ENCODE assay signal across 22 mouse cellular contexts in the genomic region with DNA sequence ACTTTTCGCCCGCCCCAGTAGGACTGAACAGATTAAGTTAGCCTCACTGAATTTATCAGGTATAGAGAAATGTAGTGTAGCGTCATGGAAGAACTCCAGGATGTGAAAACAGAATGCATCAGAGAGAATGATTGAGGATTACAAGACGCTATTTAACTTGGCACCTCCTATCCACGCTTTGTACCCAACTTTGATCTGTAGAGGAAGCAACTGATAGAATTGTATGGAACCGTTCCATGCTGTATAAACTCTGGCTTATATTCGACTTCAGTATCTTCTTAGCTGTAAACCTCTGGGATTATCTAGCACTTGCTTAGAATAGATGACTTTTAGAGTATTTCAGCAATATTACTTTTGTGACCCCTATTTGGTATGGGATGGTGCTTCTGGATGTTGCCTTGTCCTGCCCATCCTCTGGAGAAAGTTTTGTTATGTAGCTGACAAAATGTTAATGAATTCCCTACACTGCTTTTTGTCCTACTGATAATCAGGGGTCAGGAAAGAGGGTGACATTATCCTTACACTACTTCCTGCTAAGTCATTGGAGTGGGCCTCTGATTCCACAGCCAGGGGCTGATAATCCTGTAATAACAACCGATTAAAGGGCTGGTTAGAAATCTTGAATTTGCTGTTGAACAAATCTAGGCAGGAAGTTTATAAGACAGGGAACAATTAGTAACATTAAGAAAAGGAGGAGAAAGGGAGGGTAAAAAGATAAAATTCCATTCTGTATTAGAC. TPM values are rescaled to one million over a fixed set of nuclear protein-coding genes. Genes with fewer than 3 reads are reported as not detected.
DNase-seq lines count a peak whose midpoint lies in the region; ATAC-seq and TF ChIP-seq lines count a peak whose summit lies in the region.
"Had no signal": no experiment of that assay in that cellular context is flagged by ENCODE, and none has a peak within 500 bp of the region (broad histone marks: within the 10 kb centered on the region; RNA-seq: fewer than 3 reads in every experiment).

No protein-coding gene starts in this region.

- no peak overlapping the region for H3K4me3 ChIP-seq in heart, embryonic 12.5 days
- H3K4me3 ChIP-seq in heart, embryonic 14.5 days (ENCODE audit: control insufficient read depth in 1 of 2, insufficient read depth in 1 of 2, low read depth in 1 of 2, low read length in 2 of 2) = no peak overlapping the region
- no peak overlapping the region for H3K4me3 ChIP-seq in liver, adult 2 months (ENCODE audit: insufficient read depth, low read depth, low read length)
- H3K4me3 ChIP-seq: embryonic facial prominence, embryonic 13.5 days; embryonic facial prominence, embryonic 15.5 days; erythroblast, embryonic 14.5 days; forebrain, embryonic 10.5 days; forebrain, embryonic 12.5 days had no signal

- H3K36me3 ChIP-seq in heart, embryonic 12.5 days = no peaks in the 10 kb centered on the region
- H3K36me3 ChIP-seq in heart, embryonic 14.5 days (ENCODE audit: control insufficient read depth, insufficient read depth, low read length) = no peaks in the 10 kb centered on the region
- H3K36me3 ChIP-seq in liver, adult 2 months (ENCODE audit: control insufficient read depth, insufficient read depth, low read length) = no peaks in the 10 kb centered on the region
- H3K36me3 ChIP-seq: embryonic facial prominence, embryonic 13.5 days; embryonic facial prominence, embryonic 15.5 days; forebrain, embryonic 10.5 days; forebrain, embryonic 12.5 days had no signal

- 0 out of 2 replicates have a peak, but pooled peaks cover under 1% of the 10 kb centered on the region for H3K4me1 ChIP-seq in heart, embryonic 12.5 days (replicated peaks)
- H3K4me1 ChIP-seq in heart, embryonic 14.5 days (ENCODE audit: control insufficient read depth in 2 of 2, insufficient read depth in 2 of 2, low read length in 2 of 2) = no peaks in the 10 kb centered on the region
- no peaks in the 10 kb centered on the region for H3K4me1 ChIP-seq in liver, adult 2 months (ENCODE audit: control insufficient read depth, insufficient read depth, low read length)
- H3K4me1 ChIP-seq: embryonic facial prominence, embryonic 13.5 days; embryonic facial prominence, embryonic 15.5 days; forebrain, embryonic 12.5 days had no signal

- no peak for TF ChIP-seq POLR2A in liver, adult 2 months (IDR thresholded peaks at IDR 0.05; ENCODE audit: extremely low read depth, insufficient read depth, low read length)

- WGBS in heart, embryonic 12.5 days = 53% methylated on average over 8 of the region's 8 CpGs
- WGBS in heart, embryonic 14.5 days = 64% methylated on average over 8 of the region's 8 CpGs
- WGBS in liver, adult 2 months = 73% methylated on average over 8 of the region's 8 CpGs

- H3K27ac ChIP-seq in heart, embryonic 12.5 days (ENCODE audit: poor library complexity, severe bottlenecking) = no peak overlapping the region
- H3K27ac ChIP-seq in heart, embryonic 14.5 days (replicated peaks in 1 of 2; ENCODE audit: control insufficient read depth in 1 of 2, insufficient read depth in 1 of 2, low read depth in 2 of 2, low read length in 2 of 2) = no peak overlapping the region
- H3K27ac ChIP-seq in liver, adult 2 months (replicated peaks; ENCODE audit: insufficient read depth, low read depth, low read length) = no peak overlapping the region
- H3K27ac ChIP-seq: embryonic facial prominence, embryonic 13.5 days; embryonic facial prominence, embryonic 15.5 days; forebrain, embryonic 10.5 days; forebrain, embryonic 12.5 days had no signal

- no peak for DNase-seq in heart, postnatal 25 days (ENCODE audit: low spot score)
- DNase-seq in heart, postnatal 14 days = no peak
- DNase-seq in liver, adult 2 months (ENCODE audit: extremely low read depth, low read depth, low spot score) = peak; percentile 41
- DNase-seq in liver = no peak
- DNase-seq: adrenal gland, adult 2 months; adrenal gland, postnatal 10 days; adrenal gland, postnatal 25 days; cerebellum, adult 11 months; cerebellum, adult 18-20 months; cerebellum, adult 8-10 months; cerebellum, adult 9-11 months; cerebellum, postnatal 14 days; cerebellum, postnatal 36 days; embryo, embryonic 11 days had no signal

- H3K79me2 ChIP-seq in liver, adult 2 months (ENCODE audit: control insufficient read depth, insufficient read depth, low read length) = no peaks in the 10 kb centered on the region

- TF ChIP-seq CTCF in liver, adult 2 months (IDR thresholded peaks at IDR 0.05; ENCODE audit: low read depth, low read length) = no peak

- no peaks in the 10 kb centered on the region for H3K27me3 ChIP-seq in heart, embryonic 12.5 days (replicated peaks)
- H3K27me3 ChIP-seq in heart, embryonic 14.5 days (ENCODE audit: control insufficient read depth, insufficient read depth, low read length) = no peaks in the 10 kb centered on the region
- H3K27me3 ChIP-seq in liver, adult 2 months (ENCODE audit: control insufficient read depth, insufficient read depth, low read length) = no peaks in the 10 kb centered on the region
- H3K27me3 ChIP-seq: embryonic facial prominence, embryonic 13.5 days; embryonic facial prominence, embryonic 15.5 days; forebrain, embryonic 12.5 days had no signal

- ATAC-seq in heart, embryonic 12.5 days (ENCODE audit: insufficient number of reproducible peaks, low FRiP score) = peak; percentile 84
- ATAC-seq in heart, embryonic 14.5 days (ENCODE audit: insufficient number of reproducible peaks, insufficient read depth, low FRiP score, low read depth) = peak; percentile 65
- ATAC-seq: forebrain, embryonic 14.5 days had no signal

- no peak overlapping the region for H3K9ac ChIP-seq in heart, embryonic 12.5 days
- H3K9ac ChIP-seq in heart, embryonic 14.5 days (ENCODE audit: low read length) = no peak overlapping the region
- no peak overlapping the region for H3K9ac ChIP-seq in liver, adult 2 months (ENCODE audit: low read depth, low read length)
- H3K9ac ChIP-seq: embryonic facial prominence, embryonic 13.5 days; embryonic facial prominence, embryonic 15.5 days; forebrain, embryonic 12.5 days had no signal

- no peak overlapping the region for H3K4me2 ChIP-seq in heart, embryonic 12.5 days
- H3K4me2 ChIP-seq in heart, embryonic 14.5 days (ENCODE audit: low read length) = no peak overlapping the region
- H3K4me2 ChIP-seq: embryonic facial prominence, embryonic 13.5 days; embryonic facial prominence, embryonic 15.5 days; forebrain, embryonic 12.5 days had no signal

- no peaks in the 10 kb centered on the region for H3K9me3 ChIP-seq in heart, embryonic 12.5 days (replicated peaks)
- no peaks in the 10 kb centered on the region for H3K9me3 ChIP-seq in heart, embryonic 14.5 days (ENCODE audit: control insufficient read depth, low read length)
- H3K9me3 ChIP-seq: embryonic facial prominence, embryonic 13.5 days; embryonic facial prominence, embryonic 15.5 days; forebrain, embryonic 10.5 days; forebrain, embryonic 12.5 days had no signal

- intact Hi-C loops in heart, postnatal 25 days (cut with DNase I) = no loop called here
- intact Hi-C loops in heart, postnatal 14 days (cut with DNase I) = no loop called here

RNA-seq across cellular contexts. Expression of a gene that starts 12.8 kb away (rescaled TPM):
- polyA plus RNA-seq in heart, embryonic 12.5 days (2016; fragmentation: Nextera tagmentation; extraction: Ambion mirVana) = 7.8 and 8.2 TPM in 2 replicates
- total RNA-seq in heart, postnatal 25 days (2021) = 10 to 100 TPM; 12.1 to 12.9 TPM
- polyA plus RNA-seq in heart, embryonic 14.5 days (2014; fragmentation: Nextera tagmentation; extraction: Ambion mirVana) = 6.4 and 7.2 TPM in 2 replicates
- total RNA-seq in heart, postnatal 14 days (2021) = 10 to 100 TPM; 14.8 to 15.6 TPM
- total RNA-seq in liver, adult 2 months (2014; rRNA removed) = 9.9 and 10.5 TPM in 2 replicates
- polyA plus RNA-seq in liver, adult 2 months (2012; rRNA removed) = 8.6 and 16.1 TPM in 2 replicates
